Mouse (Mus musculus): ENCODE results near the gene Hmx1. TPM values are rescaled to one million over a fixed set of nuclear protein-coding genes. Genes with fewer than 3 reads are reported as not detected.

The Hmx1 gene
- not detected in 2 replicates for polyA plus RNA-seq (2015; fragmentation: Nextera tagmentation; extraction: Ambion mirVana)

DNA sequence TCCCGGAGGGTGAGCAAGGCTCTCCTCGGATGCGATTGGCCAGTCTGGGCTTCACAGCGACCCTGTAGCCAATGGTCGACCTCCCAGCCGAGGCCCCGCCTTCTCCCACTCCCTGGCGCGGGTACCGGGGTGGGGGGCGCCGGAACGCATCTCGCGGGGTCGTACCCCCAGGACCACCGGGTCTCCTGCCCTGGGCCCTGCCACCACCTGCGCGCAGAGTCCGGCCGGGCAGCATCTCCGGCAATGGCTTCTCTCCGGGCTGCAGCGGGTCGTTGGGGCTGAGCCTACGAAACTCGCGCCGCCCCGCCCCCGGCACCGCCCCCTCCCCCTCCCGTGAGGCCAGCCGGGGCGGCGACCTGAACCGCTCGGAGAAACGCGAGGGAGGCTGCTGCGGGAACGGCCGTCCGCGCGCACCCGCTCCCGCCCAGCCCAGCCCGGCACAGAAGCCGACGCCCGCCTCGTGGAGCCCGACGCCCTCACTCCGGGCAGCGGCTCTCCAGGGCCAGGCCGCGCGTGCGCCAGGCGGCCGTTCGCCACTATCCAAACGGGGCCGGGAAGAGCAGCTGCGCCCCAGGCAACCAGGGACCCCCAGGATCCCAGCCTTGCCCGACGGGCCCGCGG lies at the start of gene Hmx1:
Gene Hmx1 (plus strand): TSS at position 618 of the 621 bp plus-strand sequence.
- TF ChIP-seq CTCF (IDR thresholded peaks at IDR 0.05; ENCODE audit: low read depth): no peak
- peaks cover 99% of the 10 kb centered on the region for H3K27me3 ChIP-seq (ENCODE audit: insufficient read depth, low read length)
- ATAC-seq (replicated peaks; ENCODE audit: low FRiP score, low read depth) (peak; percentile 45), DNase-seq (ENCODE audit: low spot score) (peak; percentile 49)
- H3K9ac ChIP-seq (ENCODE audit: low read depth, low read length): no peak within 1 kb of the TSS
- peaks cover 13% of the 10 kb centered on the region for H3K4me1 ChIP-seq (replicated peaks; ENCODE audit: insufficient read depth, low read length)
- under 1% methylated on average over 34 of the region's 71 CpGs for WGBS
- H3K9me3 ChIP-seq (replicated peaks; ENCODE audit: low read length): no peaks in the 10 kb centered on the region
- no peak within 1 kb of the TSS for H3K27ac ChIP-seq
- H3K4me3 ChIP-seq (replicated peaks; ENCODE audit: low read depth, low read length): peak within 1 kb of the TSS; percentile 44
- H3K36me3 ChIP-seq (ENCODE audit: insufficient read depth, low read length): no peaks in the 10 kb centered on the region
- H3K4me2 ChIP-seq (ENCODE audit: low read length): peak within 1 kb of the TSS; percentile 66

DNA sequence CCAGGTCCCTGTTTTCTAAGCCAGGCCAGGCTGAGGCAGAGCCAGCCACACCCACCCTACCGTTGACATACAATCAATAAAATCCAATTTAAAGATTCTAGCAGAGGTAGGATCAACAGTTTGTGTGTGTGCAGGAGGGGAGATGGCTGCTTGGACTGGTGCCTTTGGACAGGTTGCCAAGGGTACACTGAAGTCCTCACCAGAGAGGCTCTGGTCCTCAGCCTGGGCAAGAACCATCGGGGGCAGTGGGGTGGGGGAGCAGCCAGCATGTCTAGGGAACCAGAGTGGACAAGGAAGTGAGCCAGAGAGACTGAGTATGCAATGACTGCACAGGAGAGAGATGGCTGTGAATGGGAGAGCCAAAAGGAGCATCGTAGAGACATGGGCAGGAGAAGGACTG lies 43.8 kb upstream of the Hmx1 start:
- DNase-seq (ENCODE audit: low spot score): no peak
- no peak for TF ChIP-seq CTCF (IDR thresholded peaks at IDR 0.05; ENCODE audit: low read depth)
- Histone ChIP-seq H3K27me3 (ENCODE audit: insufficient read depth, low read length) (no peaks in the 10 kb centered on the region), H3K9ac (ENCODE audit: low read depth, low read length) (no peak overlapping the region), H3K4me1 (replicated peaks; ENCODE audit: insufficient read depth, low read length) (no peaks in the 10 kb centered on the region), H3K36me3 (ENCODE audit: insufficient read depth, low read length) (no peaks in the 10 kb centered on the region), H3K27ac (no peak overlapping the region), H3K4me3 (replicated peaks; ENCODE audit: low read depth, low read length) (no peak overlapping the region), H3K4me2 (ENCODE audit: low read length) (no peak overlapping the region), H3K9me3 (replicated peaks; ENCODE audit: low read length) (no peaks in the 10 kb centered on the region)
- 67% methylated on average over 3 of the region's 3 CpGs for WGBS
- ATAC-seq (replicated peaks; ENCODE audit: low FRiP score, low read depth): no peak

DNA sequence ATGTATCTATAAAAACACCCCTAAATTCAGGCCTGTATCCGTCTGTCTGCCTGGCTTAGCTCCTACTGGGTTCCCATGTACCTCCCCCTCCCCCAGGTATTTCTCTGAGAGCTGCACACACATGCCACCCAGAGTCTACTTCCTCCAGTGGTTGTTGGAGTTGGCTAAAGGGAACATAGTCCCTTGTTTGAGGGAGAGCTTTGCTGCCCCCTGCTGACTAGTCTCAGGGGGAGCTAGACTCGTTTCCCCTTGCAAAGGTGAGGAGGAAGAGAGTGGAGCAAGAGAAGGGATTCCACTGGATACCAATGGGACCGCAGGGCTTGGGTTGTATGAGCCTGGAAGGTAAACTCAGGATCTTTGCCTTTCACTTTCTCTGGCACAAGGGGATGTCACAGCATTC lies 40.1 kb upstream of the Hmx1 start:
- H3K36me3 ChIP-seq (ENCODE audit: insufficient read depth, low read length): no peaks in the 10 kb centered on the region
- no peak overlapping the region for H3K9ac ChIP-seq (ENCODE audit: low read depth, low read length)
- no peak overlapping the region for H3K27ac ChIP-seq
- no peaks in the 10 kb centered on the region for H3K27me3 ChIP-seq (ENCODE audit: insufficient read depth, low read length)
- 18% methylated on average over 3 of the region's 3 CpGs for WGBS
- TF ChIP-seq CTCF (IDR thresholded peaks at IDR 0.05; ENCODE audit: low read depth): peak; percentile 91
- ATAC-seq (replicated peaks; ENCODE audit: low FRiP score, low read depth): peak; percentile 40; the same call in 1 of the 2 replicates
- no peaks in the 10 kb centered on the region for H3K4me1 ChIP-seq (replicated peaks; ENCODE audit: insufficient read depth, low read length)
- no peak overlapping the region for H3K4me3 ChIP-seq (replicated peaks; ENCODE audit: low read depth, low read length)
- no peaks in the 10 kb centered on the region for H3K9me3 ChIP-seq (replicated peaks; ENCODE audit: low read length)
- H3K4me2 ChIP-seq (ENCODE audit: low read length): no peak overlapping the region
- DNase-seq (ENCODE audit: low spot score): peak; percentile 82

DNA sequence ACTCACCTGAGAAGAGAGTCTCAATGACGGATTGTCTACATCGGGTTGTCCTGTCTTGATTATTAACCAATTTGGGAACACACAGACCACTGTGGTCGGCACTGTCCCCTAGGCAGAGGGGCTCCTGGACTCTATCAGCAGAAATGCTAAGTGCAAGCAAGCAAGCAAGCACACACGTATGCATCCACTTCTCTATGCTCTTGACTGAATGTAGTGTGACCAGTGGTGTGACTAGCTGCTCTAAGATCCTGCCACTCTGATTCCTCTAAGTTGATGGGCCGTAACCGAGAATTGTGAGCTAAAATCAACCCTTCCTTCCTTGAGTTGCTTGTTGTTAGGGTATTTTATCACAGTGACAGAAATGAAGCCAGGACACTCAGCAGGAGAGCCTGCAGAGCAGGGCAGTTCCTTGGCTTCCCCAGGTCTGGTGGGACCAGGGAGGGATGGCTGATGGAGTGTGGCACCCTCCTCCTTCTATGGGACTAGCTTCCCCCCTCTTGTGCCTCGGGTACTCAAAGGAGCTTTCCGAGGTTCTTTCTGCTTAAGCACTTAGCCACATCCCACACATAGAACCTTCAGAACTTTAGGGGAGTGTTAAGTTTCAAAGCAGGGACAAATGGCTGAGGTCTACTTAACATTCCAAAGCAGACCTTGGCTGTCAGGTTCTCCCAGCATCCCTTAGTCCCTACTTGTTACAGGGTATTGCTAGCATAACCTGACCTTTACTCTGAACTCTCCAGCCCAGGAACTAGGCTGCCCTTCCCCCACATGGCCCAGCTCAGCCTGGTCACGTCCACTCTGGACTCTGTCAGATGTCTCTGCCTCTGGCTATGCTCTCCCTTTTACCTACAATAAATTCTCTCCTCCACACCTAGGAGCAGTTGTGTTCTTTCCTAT lies 31.1 kb upstream of the Hmx1 start:
- no peaks in the 10 kb centered on the region for H3K4me1 ChIP-seq (replicated peaks; ENCODE audit: insufficient read depth, low read length)
- no peaks in the 10 kb centered on the region for H3K36me3 ChIP-seq (ENCODE audit: insufficient read depth, low read length)
- H3K4me3 ChIP-seq (replicated peaks; ENCODE audit: low read depth, low read length): no peak overlapping the region
- 27% methylated on average over 9 of the region's 9 CpGs for WGBS
- no peak overlapping the region for H3K4me2 ChIP-seq (ENCODE audit: low read length)
- H3K9me3 ChIP-seq (replicated peaks; ENCODE audit: low read length): no peaks in the 10 kb centered on the region
- no peaks in the 10 kb centered on the region for H3K27me3 ChIP-seq (ENCODE audit: insufficient read depth, low read length)
- DNase-seq (ENCODE audit: low spot score): peak; percentile 69
- H3K9ac ChIP-seq (ENCODE audit: low read depth, low read length): no peak overlapping the region
- peak; percentile 77 for ATAC-seq (replicated peaks; ENCODE audit: low FRiP score, low read depth)
- H3K27ac ChIP-seq: no peak overlapping the region
- TF ChIP-seq CTCF (IDR thresholded peaks at IDR 0.05; ENCODE audit: low read depth): no peak

GRCm38 (mm10) chr5:35361570-35362284 lies 27.2 kb upstream of the Hmx1 start:
- peak; percentile 58; the same call in 1 of the 2 replicates for ATAC-seq (replicated peaks; ENCODE audit: low FRiP score, low read depth)
- H3K27ac ChIP-seq: no peak overlapping the region
- H3K4me1 ChIP-seq (replicated peaks; ENCODE audit: insufficient read depth, low read length): no peaks in the 10 kb centered on the region
- no peak overlapping the region for H3K9ac ChIP-seq (ENCODE audit: low read depth, low read length)
- H3K36me3 ChIP-seq (ENCODE audit: insufficient read depth, low read length): no peaks in the 10 kb centered on the region
- H3K4me2 ChIP-seq (ENCODE audit: low read length): no peak overlapping the region
- whole genome bisulfite sequencing: 48% methylated on average over 8 of the region's 8 CpGs
- H3K9me3 ChIP-seq (replicated peaks; ENCODE audit: low read length): no peaks in the 10 kb centered on the region
- no peak overlapping the region for H3K4me3 ChIP-seq (replicated peaks; ENCODE audit: low read depth, low read length)
- peak; percentile 95 for DNase-seq (ENCODE audit: low spot score)
- H3K27me3 ChIP-seq (ENCODE audit: insufficient read depth, low read length): peaks cover 7% of the 10 kb centered on the region; the same call in 1 of the 2 replicates
- TF ChIP-seq CTCF (IDR thresholded peaks at IDR 0.05; ENCODE audit: low read depth): peak; percentile 100

All from kidney, postnatal 0 days (tissue).